Mouse (Mus musculus) embryonic facial prominence, embryonic 10.5 days (tissue): ENCODE results near the gene Col4a2. TPM values are rescaled to one million over a fixed set of nuclear protein-coding genes. Genes with fewer than 3 reads are reported as not detected.

Experiments used
- polyA plus RNA-seq: library from polyadenylated mRNA; unstranded; fragments of >200 nt; fragmentation: Nextera tagmentation; extraction: Ambion mirVana; gene quantifications from 2 replicates; pipeline ENCODE4 v1.2.1, GENCODE M21; 2016

Gene Col4a2
- polyA plus RNA-seq, 1 experiment from 2014 or later: 54.7 TPM

Other genes with a start within 250 kb of the Col4a2 start
- gene Col4a1, start within 50 bp of the Col4a2 start, polyA plus RNA-seq: 128 and 138 TPM in 2 replicates
- gene Rab20, start 165.9 kb downstream of the Col4a2 start, polyA plus RNA-seq: 1.4 and 2.5 TPM in 2 replicates
- gene Naxd, start 184.7 kb downstream of the Col4a2 start, polyA plus RNA-seq: 106 and 114 TPM in 2 replicates
- 17.9 and 18.6 TPM in 2 replicates for gene Cars2, start 238.0 kb downstream of the Col4a2 start, polyA plus RNA-seq
- gene Ing1, start 242.8 kb downstream of the Col4a2 start, polyA plus RNA-seq: 31.1 and 32.6 TPM in 2 replicates